Mouse (Mus musculus): ENCODE measurements around the gene Klhl22. TPM values are rescaled to one million over a fixed set of nuclear protein-coding genes. Genes with fewer than 3 reads are reported as not detected.

The Klhl22 gene
- polyA plus RNA-seq, 1 experiment from 2014 or later: 29.0 TPM

- Histone ChIP-seq H3K27me3 (replicated peaks; ENCODE audit: control insufficient read depth, insufficient read depth, low read length) (no peaks in the 10 kb centered on the region), H3K4me3 (ENCODE audit: low read depth, low read length) (no peak overlapping the region)
- 91% methylated on average over 3 of the region's 3 CpGs for WGBS
Observed at GRCm38 (mm10) chr16:17724448-17724847, 35.0 kb upstream of the Klhl22 start.

GRCm38 (mm10) chr16:17727179-17727861 lies 32.1 kb upstream of the Klhl22 start:
- no peaks in the 10 kb centered on the region for H3K36me3 ChIP-seq (ENCODE audit: control insufficient read depth, insufficient read depth)
- no peaks in the 10 kb centered on the region for H3K9me3 ChIP-seq (ENCODE audit: control insufficient read depth)
- peak; percentile 86 for TF ChIP-seq CTCF (IDR thresholded peaks at IDR 0.05; ENCODE audit: low read depth)
- H3K27me3 ChIP-seq (replicated peaks; ENCODE audit: control insufficient read depth, insufficient read depth, low read length): no peaks in the 10 kb centered on the region
- WGBS: 11% methylated on average over 5 of the region's 5 CpGs
- H3K9ac ChIP-seq (ENCODE audit: low read depth, low read length): no peak overlapping the region
- no peaks in the 10 kb centered on the region for H3K4me1 ChIP-seq (replicated peaks; ENCODE audit: control insufficient read depth, insufficient read depth, low read length)
- H3K4me3 ChIP-seq (ENCODE audit: low read depth, low read length): no peak overlapping the region
- no peak overlapping the region; the same call in 1 of the 2 replicates for H3K4me2 ChIP-seq (replicated peaks; ENCODE audit: low read depth)
- no peak overlapping the region for H3K27ac ChIP-seq (ENCODE audit: low read depth, low read length)
- ATAC-seq: peak; percentile 42

More at GRCm38 (mm10) chr16:17724448-17724847, 35.0 kb upstream of the Klhl22 start:
- no peak overlapping the region for H3K9ac ChIP-seq (ENCODE audit: low read depth, low read length)
- peaks cover 6% of the 10 kb centered on the region; the same call in 1 of the 2 replicates for H3K4me1 ChIP-seq (replicated peaks; ENCODE audit: control insufficient read depth, insufficient read depth, low read length)
- H3K27ac ChIP-seq (ENCODE audit: low read depth, low read length): no peak overlapping the region
- no peak for TF ChIP-seq CTCF (IDR thresholded peaks at IDR 0.05; ENCODE audit: low read depth)
- H3K36me3 ChIP-seq (ENCODE audit: control insufficient read depth, insufficient read depth): no peaks in the 10 kb centered on the region
- no peak overlapping the region for H3K4me2 ChIP-seq (replicated peaks; ENCODE audit: low read depth)
- no peak for ATAC-seq
- H3K9me3 ChIP-seq (ENCODE audit: control insufficient read depth): no peaks in the 10 kb centered on the region

- TF ChIP-seq CTCF (IDR thresholded peaks at IDR 0.05; ENCODE audit: low read depth): peak; percentile 57
Observed at GRCm38 (mm10) chr16:17729974-17730373, 29.4 kb upstream of the Klhl22 start.

GRCm38 (mm10) chr16:17732021-17732420 lies 27.4 kb upstream of the Klhl22 start:
- WGBS: 44% methylated on average over 3 of the region's 3 CpGs
- peak; percentile 60 for TF ChIP-seq CTCF (IDR thresholded peaks at IDR 0.05; ENCODE audit: low read depth)
- no peaks in the 10 kb centered on the region for H3K27me3 ChIP-seq (replicated peaks; ENCODE audit: control insufficient read depth, insufficient read depth, low read length)
- H3K4me1 ChIP-seq (replicated peaks; ENCODE audit: control insufficient read depth, insufficient read depth, low read length): no peaks in the 10 kb centered on the region
- no peaks in the 10 kb centered on the region for H3K9me3 ChIP-seq (ENCODE audit: control insufficient read depth)
- ATAC-seq: no peak
- H3K4me2 ChIP-seq (replicated peaks; ENCODE audit: low read depth): no peak overlapping the region
- no peaks in the 10 kb centered on the region for H3K36me3 ChIP-seq (ENCODE audit: control insufficient read depth, insufficient read depth)
- H3K27ac ChIP-seq (ENCODE audit: low read depth, low read length): no peak overlapping the region
- no peak overlapping the region for H3K9ac ChIP-seq (ENCODE audit: low read depth, low read length)
- no peak overlapping the region for H3K4me3 ChIP-seq (ENCODE audit: low read depth, low read length)

More at GRCm38 (mm10) chr16:17729974-17730373, 29.4 kb upstream of the Klhl22 start:
- H3K4me3 ChIP-seq (ENCODE audit: low read depth, low read length): no peak overlapping the region
- no peaks in the 10 kb centered on the region for H3K4me1 ChIP-seq (replicated peaks; ENCODE audit: control insufficient read depth, insufficient read depth, low read length)
- no peaks in the 10 kb centered on the region for H3K27me3 ChIP-seq (replicated peaks; ENCODE audit: control insufficient read depth, insufficient read depth, low read length)
- no peak overlapping the region for H3K9ac ChIP-seq (ENCODE audit: low read depth, low read length)
- no peak overlapping the region for H3K4me2 ChIP-seq (replicated peaks; ENCODE audit: low read depth)
- ATAC-seq: no peak
- H3K27ac ChIP-seq (ENCODE audit: low read depth, low read length): no peak overlapping the region
- no peaks in the 10 kb centered on the region for H3K36me3 ChIP-seq (ENCODE audit: control insufficient read depth, insufficient read depth)
- no peaks in the 10 kb centered on the region for H3K9me3 ChIP-seq (ENCODE audit: control insufficient read depth)

GRCm38 (mm10) chr16:17732431-17732830 lies 27.0 kb upstream of the Klhl22 start:
- H3K36me3 ChIP-seq (ENCODE audit: control insufficient read depth, insufficient read depth): no peaks in the 10 kb centered on the region
- no peaks in the 10 kb centered on the region for H3K4me1 ChIP-seq (replicated peaks; ENCODE audit: control insufficient read depth, insufficient read depth, low read length)
- H3K4me2 ChIP-seq (replicated peaks; ENCODE audit: low read depth): no peak overlapping the region
- H3K4me3 ChIP-seq (ENCODE audit: low read depth, low read length): no peak overlapping the region
- no peaks in the 10 kb centered on the region for H3K9me3 ChIP-seq (ENCODE audit: control insufficient read depth)
- no peak for ATAC-seq
- no peak for TF ChIP-seq CTCF (IDR thresholded peaks at IDR 0.05; ENCODE audit: low read depth)
- no peak overlapping the region for H3K9ac ChIP-seq (ENCODE audit: low read depth, low read length)
- no peak overlapping the region for H3K27ac ChIP-seq (ENCODE audit: low read depth, low read length)
- 63% methylated on average over 6 of the region's 6 CpGs for whole genome bisulfite sequencing
- H3K27me3 ChIP-seq (replicated peaks; ENCODE audit: control insufficient read depth, insufficient read depth, low read length): no peaks in the 10 kb centered on the region

DNA sequence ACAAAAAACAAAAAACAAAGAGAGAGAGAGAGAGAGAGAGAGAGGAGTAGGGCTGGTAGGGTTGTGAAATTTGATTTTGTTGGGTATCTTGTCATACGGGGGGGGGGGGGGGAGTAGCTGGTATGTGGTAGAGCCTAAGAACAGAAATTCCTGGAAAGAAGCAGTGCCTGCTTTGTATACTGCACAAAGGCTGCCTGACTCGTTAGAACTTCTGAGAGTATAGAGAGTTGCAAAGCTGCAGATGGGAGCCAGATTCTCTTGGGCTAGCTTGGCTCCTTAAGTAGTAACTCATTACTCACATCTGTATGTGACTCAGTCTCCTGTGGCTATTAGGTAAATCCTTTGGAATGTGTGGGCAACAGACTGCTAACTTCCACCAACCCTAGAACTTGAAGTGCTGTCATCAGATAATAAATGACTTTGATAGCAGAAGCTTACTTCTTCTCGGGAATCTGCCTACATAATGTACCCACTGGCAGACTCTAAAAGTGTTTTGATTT lies 26.5 kb upstream of the Klhl22 start, which contains the start of gene Med15:
TSS of gene Med15 (minus strand) at position 51 of the 500 bp plus-strand sequence.
- H3K36me3 ChIP-seq (ENCODE audit: control insufficient read depth, insufficient read depth): no peaks in the 10 kb centered on the region
- WGBS: 37% methylated on average over 3 of the region's 3 CpGs
- H3K27ac ChIP-seq (ENCODE audit: low read depth, low read length): no peak within 1 kb of the TSS
- no peak within 1 kb of the TSS for H3K4me3 ChIP-seq (ENCODE audit: low read depth, low read length)
- 0 out of 2 replicates have a peak, but pooled peaks have one; percentile 26 for ATAC-seq
- H3K4me1 ChIP-seq (replicated peaks; ENCODE audit: control insufficient read depth, insufficient read depth, low read length): no peaks in the 10 kb centered on the region
- H3K27me3 ChIP-seq (replicated peaks; ENCODE audit: control insufficient read depth, insufficient read depth, low read length): no peaks in the 10 kb centered on the region
- no peaks in the 10 kb centered on the region for H3K9me3 ChIP-seq (ENCODE audit: control insufficient read depth)
- H3K4me2 ChIP-seq (replicated peaks; ENCODE audit: low read depth): no peak within 1 kb of the TSS
- H3K9ac ChIP-seq (ENCODE audit: low read depth, low read length): no peak within 1 kb of the TSS
- no peak for TF ChIP-seq CTCF (IDR thresholded peaks at IDR 0.05; ENCODE audit: low read depth)

All from intestine, postnatal 0 days (tissue).